ENCODE assay signal across 8 mouse cellular contexts in the genomic region with DNA sequence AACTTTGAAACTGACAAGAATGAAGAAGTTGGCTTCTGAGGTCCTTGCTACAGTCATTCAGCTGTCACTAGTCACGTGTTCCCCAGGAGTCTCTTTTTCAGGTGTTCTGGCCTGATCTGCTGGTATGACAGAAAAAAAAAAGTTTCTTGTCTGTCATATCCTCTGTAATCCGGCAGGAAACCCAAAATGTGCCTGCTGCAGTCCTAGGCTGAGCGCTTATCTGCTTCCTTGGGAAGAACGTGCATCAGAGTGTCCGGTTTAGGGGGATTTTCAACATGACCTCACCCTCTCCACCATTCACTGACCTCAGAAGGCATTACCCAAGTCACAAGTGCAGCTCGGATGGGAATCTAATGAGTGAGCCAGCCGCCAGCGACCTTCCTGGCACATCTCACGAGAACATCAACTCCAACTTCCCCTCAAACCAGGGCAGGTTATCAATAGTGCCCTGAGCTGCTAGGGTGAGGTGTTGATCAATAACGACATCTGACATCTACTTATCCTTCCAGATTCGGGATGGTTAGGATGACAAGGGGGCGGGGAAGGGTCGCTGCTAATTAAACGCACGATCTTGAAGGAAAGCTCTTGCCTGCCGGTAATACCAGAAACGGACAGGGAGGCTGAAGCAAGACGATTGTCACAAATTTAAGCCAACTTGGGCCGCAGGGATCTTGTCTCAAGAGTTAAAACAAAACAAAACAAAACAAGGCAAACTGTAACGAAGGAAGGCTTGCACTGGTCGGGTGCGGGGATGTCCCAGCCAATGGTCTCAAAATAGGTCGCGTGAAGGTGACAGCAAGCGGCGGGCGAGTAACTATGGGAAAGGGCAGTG. TPM values are rescaled to one million over a fixed set of nuclear protein-coding genes. Genes with fewer than 3 reads are reported as not detected.
DNase-seq lines count a peak whose midpoint lies in the region; ATAC-seq lines count a peak whose summit lies in the region.

No protein-coding gene starts in this region.

- H3K4me3 ChIP-seq in forebrain, embryonic 10.5 days = peak overlapping the region; percentile 96
- peak overlapping the region; percentile 95 for H3K4me3 ChIP-seq in hindbrain, embryonic 13.5 days
- H3K4me3 ChIP-seq in liver, embryonic 13.5 days (replicated peaks) = peak overlapping the region; percentile 95

- H3K9ac ChIP-seq in hindbrain, embryonic 13.5 days = peak overlapping the region; percentile 76
- H3K9ac ChIP-seq in liver, embryonic 13.5 days = peak overlapping the region; percentile 86

- H3K27me3 ChIP-seq in forebrain, embryonic 10.5 days (ENCODE audit: poor library complexity, severe bottlenecking) = peaks cover 23% of the 10 kb centered on the region
- peaks cover 7% of the 10 kb centered on the region; the same call in 1 of the 2 replicates for H3K27me3 ChIP-seq in hindbrain, embryonic 13.5 days
- no peaks in the 10 kb centered on the region for H3K27me3 ChIP-seq in liver, embryonic 13.5 days

- H3K9me3 ChIP-seq in forebrain, embryonic 10.5 days = no peaks in the 10 kb centered on the region
- H3K9me3 ChIP-seq in hindbrain, embryonic 13.5 days = no peaks in the 10 kb centered on the region
- no peaks in the 10 kb centered on the region for H3K9me3 ChIP-seq in liver, embryonic 13.5 days (replicated peaks)

- peak; percentile 62 for DNase-seq in adrenal gland, adult 2 months
- no peak for DNase-seq in adrenal gland, adult 18-20 months (ENCODE audit: low spot score in 2 of 2)
- DNase-seq in R1 (ENCODE audit: low read depth, low spot score) = peak; percentile 58
- peak; percentile 47 for DNase-seq in forebrain, embryonic 10.5 days (ENCODE audit: extremely low spot score, low spot score)
- peak; percentile 29 for DNase-seq in liver, embryonic 13.5 days
- peak; percentile 58 to 71 for DNase-seq in natural killer cell, adult 2 months (ENCODE audit: low spot score in 2 of 2)
- DNase-seq in urinary bladder, postnatal 36 days (ENCODE audit: low spot score in 2 of 2) = no peak

- 8% methylated on average over 27 of the region's 27 CpGs for WGBS in forebrain, embryonic 10.5 days
- WGBS in hindbrain, embryonic 13.5 days = 7% methylated on average over 27 of the region's 27 CpGs
- 2% methylated on average over 27 of the region's 27 CpGs for WGBS in liver, embryonic 13.5 days (ENCODE audit: insufficient replicate concordance)

- H3K36me3 ChIP-seq in forebrain, embryonic 10.5 days (replicated peaks) = peaks cover 17% of the 10 kb centered on the region
- peaks cover 7% of the 10 kb centered on the region; the same call in 1 of the 2 replicates for H3K36me3 ChIP-seq in hindbrain, embryonic 13.5 days
- H3K36me3 ChIP-seq in liver, embryonic 13.5 days = peaks cover 16% of the 10 kb centered on the region

- H3K27ac ChIP-seq in forebrain, embryonic 10.5 days = peak overlapping the region; percentile 97
- peak overlapping the region; percentile 96 for H3K27ac ChIP-seq in hindbrain, embryonic 13.5 days
- H3K27ac ChIP-seq in liver, embryonic 13.5 days = peak overlapping the region; percentile 78

- peak; percentile 17; the same call in 1 of the 2 replicates for ATAC-seq in hindbrain, embryonic 13.5 days (ENCODE audit: low FRiP score)
- ATAC-seq in liver, embryonic 13.5 days (ENCODE audit: low read depth) = peak; percentile 25

- peak overlapping the region; percentile 61 for H3K4me2 ChIP-seq in hindbrain, embryonic 13.5 days
- peak overlapping the region; percentile 83 for H3K4me2 ChIP-seq in liver, embryonic 13.5 days

- peaks cover 57% of the 10 kb centered on the region for H3K4me1 ChIP-seq in forebrain, embryonic 10.5 days
- peaks cover 57% of the 10 kb centered on the region for H3K4me1 ChIP-seq in hindbrain, embryonic 13.5 days (replicated peaks)
- peaks cover 64% of the 10 kb centered on the region for H3K4me1 ChIP-seq in liver, embryonic 13.5 days (replicated peaks)

RNA-seq across cellular contexts. Expression of a gene that starts 0.8 kb away (rescaled TPM):
- 10 to 100 TPM; 59.8 to 61.8 TPM for total RNA-seq in adrenal gland, adult 2 months (2021)
- polyA plus RNA-seq in adrenal gland, adult 2 months (2012; rRNA removed) = 21.7 and 23.2 TPM in 2 replicates
- total RNA-seq in adrenal gland, adult 18-20 months (2021) = 10 to 100 TPM; 64.8 to 74.8 TPM
- 16.8 and 18.3 TPM in 2 replicates for polyA plus RNA-seq in forebrain, embryonic 10.5 days (2016; fragmentation: Nextera tagmentation; extraction: Ambion mirVana)
- polyA plus RNA-seq in hindbrain, embryonic 13.5 days (2015; fragmentation: Nextera tagmentation; extraction: Ambion mirVana) = 15.1 and 16.6 TPM in 2 replicates
- polyA plus RNA-seq in liver, embryonic 13.5 days (2015; fragmentation: Nextera tagmentation; extraction: Ambion mirVana) = 14.3 and 15.9 TPM in 2 replicates

RNA-seq across cellular contexts. Expression of a gene that starts 51.9 kb away (rescaled TPM):
- not detected for total RNA-seq in adrenal gland, adult 2 months (2021)
- polyA plus RNA-seq in adrenal gland, adult 2 months (2012; rRNA removed) = not detected in 2 replicates
- total RNA-seq in adrenal gland, adult 18-20 months (2021) = not detected
- polyA plus RNA-seq in forebrain, embryonic 10.5 days (2016; fragmentation: Nextera tagmentation; extraction: Ambion mirVana) = not detected in 2 replicates
- not detected in 2 replicates for polyA plus RNA-seq in hindbrain, embryonic 13.5 days (2015; fragmentation: Nextera tagmentation; extraction: Ambion mirVana)
- not detected in 2 replicates for polyA plus RNA-seq in liver, embryonic 13.5 days (2015; fragmentation: Nextera tagmentation; extraction: Ambion mirVana)

Comparison
In these comparisons a context has a peak if more than half of its experiments do, and no peak if none do; other contexts are left out.
1. DNase-seq: peak in adrenal gland, adult 2 months (single experiment), R1 (single experiment), forebrain, embryonic 10.5 days (single experiment), liver, embryonic 13.5 days (single experiment) and natural killer cell, adult 2 months (2 of 2); none in adrenal gland, adult 18-20 months (0 of 2) and urinary bladder, postnatal 36 days (0 of 2).
2. Peak in every context shown above with its lines, with median percentiles within 50 percentile points of each other: H3K27ac ChIP-seq and H3K4me3 ChIP-seq.